Mouse (Mus musculus) testis, adult 2 months (tissue): ENCODE data around the gene Stk39.

Source experiments
- CTCF ChIP-seq: fragments of 200-500 bp; IDR thresholded peaks from 2 replicates; pipeline ENCODE4 v1.5.1; 2012; ENCODE audit warnings: low read depth, mild to moderate bottlenecking, inconsistent platforms, low read length, moderate library complexity; ENCODE audit not compliant: control insufficient read depth, insufficient read depth, insufficient replicate concordance
- POLR2A ChIP-seq: fragments of 200-500 bp; IDR thresholded peaks from 2 replicates; pipeline ENCODE4 v1.6.1; 2012; ENCODE audit warnings: low read depth, mild to moderate bottlenecking, inconsistent platforms, low read length, moderate library complexity; ENCODE audit not compliant: control insufficient read depth

DNA sequence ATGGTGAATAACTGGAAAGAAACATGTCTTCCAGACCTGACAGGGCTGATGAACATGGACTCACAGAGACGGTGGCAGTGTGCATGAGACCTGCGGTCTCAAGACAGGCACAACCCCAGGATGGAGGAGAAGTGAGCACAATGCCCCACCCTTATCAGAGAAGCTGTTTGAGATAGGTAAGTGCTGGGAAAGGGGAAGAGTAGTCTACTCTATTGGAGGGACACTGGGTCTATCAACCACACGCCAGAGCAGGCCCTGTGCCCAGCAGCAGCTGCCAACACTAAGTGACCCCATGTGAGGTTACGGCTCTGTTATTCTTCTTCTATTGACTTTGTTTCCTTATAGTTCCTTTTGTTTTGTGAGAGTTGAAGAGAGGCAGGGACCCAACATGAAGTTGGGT lies 202.4 kb downstream of the Stk39 start:
- no peak for TF ChIP-seq POLR2A
- no peak for TF ChIP-seq CTCF
